Mouse (Mus musculus) heart, adult 2 months (tissue): Measurements from ENCODE around the gene Smarcb1. TPM values are rescaled to one million over a fixed set of nuclear protein-coding genes. Genes with fewer than 3 reads are reported as not detected.

ENCODE experiments used
- DNase-seq, 2 experiments: peaks; one replicate each; pipeline ENCODE4 v3.0.0; 2021
- H3K27ac ChIP-seq: fragments of 200-600 bp; 2 replicates; pipeline ENCODE4 v1.8.1; 2022
- H3K27me3 ChIP-seq: fragments of 200-500 bp; 2 replicates; pipeline ENCODE4 v1.6.1; 2012; ENCODE audit warnings: mild to moderate bottlenecking, low read length, inconsistent platforms, mixed read lengths; ENCODE audit not compliant: control insufficient read depth, insufficient read depth
- H3K36me3 ChIP-seq: fragments of 200-500 bp; 2 replicates; pipeline ENCODE4 v1.6.1; 2012; ENCODE audit warnings: low read length, inconsistent platforms; ENCODE audit not compliant: control insufficient read depth, insufficient read depth
- H3K4me1 ChIP-seq: fragments of 200-500 bp; 2 replicates; pipeline ENCODE4 v1.6.1; 2011; ENCODE audit warnings: low read length; ENCODE audit not compliant: control insufficient read depth, insufficient read depth
- H3K4me3 ChIP-seq: fragments of 200-600 bp; 2 replicates; pipeline ENCODE4 v1.8.1; 2022
- H3K79me2 ChIP-seq: fragments of 200-500 bp; replicated peaks from 2 replicates; pipeline ENCODE4 v1.6.1; 2012; ENCODE audit warnings: mild to moderate bottlenecking, inconsistent platforms, low read length, moderate library complexity, mixed read lengths; ENCODE audit not compliant: control insufficient read depth, insufficient read depth
- H3K9ac ChIP-seq: fragments of 200-500 bp; 2 replicates; pipeline ENCODE4 v1.6.1; 2012; ENCODE audit warnings: low read depth, mild to moderate bottlenecking, control low read depth, inconsistent platforms, low read length, mixed read lengths
- CTCF ChIP-seq: fragments of 200-600 bp; IDR thresholded peaks from 2 replicates; pipeline ENCODE4 v1.8.1; 2022; ENCODE audit warnings: antibody characterized with exemption, mild to moderate bottlenecking, moderate library complexity
- EP300 ChIP-seq: fragments of 200-500 bp; IDR thresholded peaks from 2 replicates; pipeline ENCODE4 v1.6.1; 2011; ENCODE audit warnings: low read depth, low read length, control low read depth; ENCODE audit not compliant: insufficient read depth
- POLR2A ChIP-seq: fragments of 200-500 bp; IDR thresholded peaks from 2 replicates; pipeline ENCODE4 v1.6.1; 2011; ENCODE audit warnings: mild to moderate bottlenecking, low read depth, low read length, control low read depth; ENCODE audit not compliant: insufficient read depth
- WGBS: fragments of 180-500 bp; shearing (Covaris S2); methylation state at CpG from one replicate; pipeline ENCODE4 v1.1.7; 2018; 5-methylcytosine and 5-hydroxymethylcytosine counted together
- intact Hi-C: fragments of 180-260 bp; cut with DNase I; formaldehyde crosslinking; loops from one replicate; pipeline ENCODE4 v1.15.1; 2025
- polyA plus RNA-seq: library from polyadenylated mRNA; depleted of rRNA; stranded (reverse); fragments of >200 nt; gene quantifications from 2 replicates; pipeline ENCODE4 v1.2.3, GENCODE M21; 2012
- total RNA-seq, 2 experiments: library from RNA; stranded (reverse); gene quantifications; 2 replicates each; pipeline ENCODE4 v1.2.3; 2021

The Smarcb1 gene
- total and polyA plus RNA-seq, 3 experiments, result 20.0 to 23.3 (median 21.1) TPM

GRCm38 (mm10) chr10:75859107-75859746 is 62.2 kb downstream of the Smarcb1 start:
- peak overlapping the region; percentile 88; the same call in 1 of the 2 replicates for H3K4me3 ChIP-seq
- peaks cover 4% of the 10 kb centered on the region; the same call in 1 of the 2 replicates for H3K4me1 ChIP-seq
- WGBS, result 15% methylated on average over 27 of the region's 27 CpGs
- no peak overlapping the region; the same call in 1 of the 2 replicates for H3K9ac ChIP-seq
- no peaks in the 10 kb centered on the region for H3K36me3 ChIP-seq
- intact Hi-C loops, result no loop called here
- DNase-seq, result peak; percentile 31 to 33
- no peaks in the 10 kb centered on the region for H3K79me2 ChIP-seq
- H3K27me3 ChIP-seq, result no peaks in the 10 kb centered on the region
- H3K27ac ChIP-seq, result no peak overlapping the region
- TF ChIP-seq EP300 (no peak), POLR2A (no peak), CTCF (no peak)

GRCm38 (mm10) chr10:75857598-75857997 is 63.8 kb downstream of the Smarcb1 start:
- TF ChIP-seq EP300 (no peak), POLR2A (no peak)
- Histone ChIP-seq H3K4me3 (no peak overlapping the region), H3K27me3 (no peaks in the 10 kb centered on the region), H3K36me3 (no peaks in the 10 kb centered on the region), H3K79me2 (no peaks in the 10 kb centered on the region), H3K4me1 (peaks cover 4% of the 10 kb centered on the region; the same call in 1 of the 2 replicates), H3K9ac (no peak overlapping the region), H3K27ac (no peak overlapping the region)
- DNase-seq, result no peak
- intact Hi-C loops, result no loop called here
- 73% methylated on average over 4 of the region's 4 CpGs for WGBS

- no peaks in the 10 kb centered on the region for H3K27me3 ChIP-seq
- intact Hi-C loops, result no loop called here
- peaks cover 4% of the 10 kb centered on the region; the same call in 1 of the 2 replicates for H3K4me1 ChIP-seq
- no peaks in the 10 kb centered on the region for H3K36me3 ChIP-seq
- H3K79me2 ChIP-seq, result no peaks in the 10 kb centered on the region
- DNase-seq, result no peak
- H3K27ac ChIP-seq, result no peak overlapping the region
- no peak overlapping the region for H3K4me3 ChIP-seq
- WGBS, result 85% methylated on average over 3 of the region's 3 CpGs
- H3K9ac ChIP-seq, result no peak overlapping the region
- TF ChIP-seq EP300, result no peak
- TF ChIP-seq POLR2A, result no peak
- no peak for TF ChIP-seq CTCF
Observed at GRCm38 (mm10) chr10:75856976-75857375, 64.4 kb downstream of the Smarcb1 start.

DNA sequence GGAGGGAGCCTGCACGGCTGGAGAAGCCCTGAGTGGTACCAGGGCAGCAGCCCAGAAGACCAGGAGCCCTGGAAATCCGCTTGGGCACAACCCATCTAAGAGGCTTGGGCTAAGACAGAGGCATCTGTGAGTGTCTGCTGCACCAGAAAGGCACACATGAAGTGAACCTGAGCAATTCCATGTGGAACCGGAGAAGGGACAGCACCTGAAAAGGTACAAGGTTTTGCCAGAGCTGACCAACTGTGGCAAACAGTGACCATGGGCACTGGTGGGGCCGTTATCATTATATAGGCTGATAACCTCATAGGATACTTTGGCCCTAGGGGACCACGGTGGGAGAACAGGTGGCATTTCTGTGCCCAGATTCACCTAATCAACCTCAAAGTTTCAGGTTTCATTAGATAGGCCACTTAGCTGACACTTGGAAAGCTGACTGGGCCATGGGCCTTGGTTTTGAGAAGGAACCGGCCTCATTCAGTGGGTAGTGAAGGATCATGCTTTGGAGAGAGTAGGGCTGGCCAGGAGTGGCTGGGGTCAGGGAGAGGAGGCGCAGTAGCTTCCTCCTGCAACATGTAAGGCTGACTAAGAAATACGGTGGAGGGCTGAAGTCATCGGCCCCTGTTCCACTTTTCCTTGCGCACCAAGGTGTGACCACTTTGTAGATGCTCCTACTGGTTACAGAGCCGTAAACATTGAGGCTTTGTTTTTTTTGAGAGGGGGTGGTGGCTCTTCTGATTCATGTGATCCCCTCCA is 65.1 kb downstream of the Smarcb1 start:
- TF ChIP-seq EP300, result no peak
- no peak for TF ChIP-seq CTCF
- no peak for TF ChIP-seq POLR2A
- no peaks in the 10 kb centered on the region for H3K36me3 ChIP-seq
- H3K4me3 ChIP-seq, result no peak overlapping the region
- no peak for DNase-seq
- H3K27ac ChIP-seq, result no peak overlapping the region
- WGBS, result 85% methylated on average over 11 of the region's 11 CpGs
- peaks cover 4% of the 10 kb centered on the region; the same call in 1 of the 2 replicates for H3K4me1 ChIP-seq
- H3K9ac ChIP-seq, result no peak overlapping the region
- H3K27me3 ChIP-seq, result no peaks in the 10 kb centered on the region
- H3K79me2 ChIP-seq, result no peaks in the 10 kb centered on the region
- intact Hi-C loops, result no loop called here

DNA sequence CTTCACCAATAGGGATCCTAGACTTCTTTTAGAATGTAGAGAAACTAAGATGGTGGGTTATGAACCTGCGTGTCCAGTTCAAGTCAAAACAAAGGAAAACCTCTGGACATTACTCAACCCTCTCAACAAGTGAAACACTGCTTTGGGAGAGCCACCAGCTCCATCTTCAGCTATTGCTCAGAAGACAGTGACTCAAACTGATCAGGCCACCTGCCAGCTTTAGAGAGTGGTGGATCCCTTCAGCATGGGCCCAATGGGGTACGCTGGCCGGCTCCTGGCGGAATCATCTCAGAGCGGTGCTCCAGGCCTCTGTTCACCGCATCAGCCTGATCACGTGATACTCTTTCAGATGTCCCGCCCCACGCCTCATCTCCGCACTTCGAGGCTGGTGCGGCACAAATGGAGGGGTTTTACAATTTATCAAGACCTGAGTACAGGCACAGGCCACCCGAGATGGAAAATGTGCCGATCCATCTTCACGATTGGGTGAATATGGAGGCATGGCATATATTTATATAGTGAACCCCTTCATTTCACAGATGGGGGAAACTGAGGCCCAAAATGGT is 65.9 kb downstream of the Smarcb1 start:
- H3K4me3 ChIP-seq, result no peak overlapping the region
- no peak overlapping the region for H3K27ac ChIP-seq
- no peaks in the 10 kb centered on the region for H3K36me3 ChIP-seq
- no peaks in the 10 kb centered on the region for H3K27me3 ChIP-seq
- 94% methylated on average over 15 of the region's 15 CpGs for WGBS
- H3K79me2 ChIP-seq, result no peaks in the 10 kb centered on the region
- no peak for DNase-seq
- intact Hi-C loops, result no loop called here
- no peak overlapping the region for H3K9ac ChIP-seq
- TF ChIP-seq EP300 (no peak), POLR2A (no peak), CTCF (no peak)
- H3K4me1 ChIP-seq, result 0 out of 2 replicates have a peak, but pooled peaks cover 2% of the 10 kb centered on the region
